Mouse (Mus musculus): ENCODE results near the gene Mrpl42.

DNA sequence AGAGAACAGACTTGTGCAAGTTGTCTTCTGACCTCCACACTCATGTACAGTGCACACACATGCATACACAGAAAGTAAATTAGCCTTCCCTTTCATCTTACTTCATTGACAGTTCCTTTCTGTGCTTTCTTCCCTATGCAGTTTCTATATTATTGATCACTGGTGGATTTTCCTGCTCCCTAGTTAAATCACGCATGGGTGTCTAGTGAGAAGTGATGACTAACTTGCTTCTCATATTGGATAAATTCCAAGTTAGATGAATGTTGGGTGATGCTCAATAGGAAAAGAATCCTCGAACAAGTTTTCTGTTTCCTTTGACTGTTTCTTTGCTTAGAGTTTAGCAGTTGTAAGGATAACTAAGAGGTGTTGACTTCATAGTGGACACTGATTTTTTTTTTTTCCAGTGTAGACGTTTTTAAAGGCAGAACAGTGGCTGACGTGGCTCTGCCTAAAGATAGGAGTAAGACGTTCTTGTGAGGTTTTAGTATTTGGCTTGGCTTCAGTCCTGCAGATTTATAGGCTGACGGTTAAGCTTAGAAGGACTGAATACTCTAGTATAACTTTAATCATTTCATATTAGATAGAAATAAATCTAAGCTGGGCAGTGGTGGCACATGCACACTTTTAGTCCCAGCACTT, 23.4 kb upstream of the Mrpl42 start:
- TF ChIP-seq GATA1 (IDR thresholded peaks at IDR 0.05; ENCODE audit: borderline replicate concordance, low read length) (no peak), CTCF (IDR thresholded peaks at IDR 0.05; ENCODE audit: low read depth, low read length) (no peak), TAL1 (conservative IDR thresholded peaks at IDR 0.05; ENCODE audit: low read depth, low read length) (no peak), POLR2AphosphoS5 (IDR thresholded peaks at IDR 0.05; ENCODE audit: insufficient replicate concordance, low read depth, low read length) (no peak)
